Mouse (Mus musculus) forebrain, embryonic 13.5 days (tissue): ENCODE results near the gene Cemip. TPM values are rescaled to one million over a fixed set of nuclear protein-coding genes. Genes with fewer than 3 reads are reported as not detected.

Experiments
- ATAC-seq: fragments of 200-750 bp; cut with Nextera tagmentation; 2 replicates; pipeline ENCODE4 v1.8.0; 2017
- H3K27ac ChIP-seq: fragments of 300-500 bp; sonication (generic); 2 replicates; pipeline ENCODE4 v1.5.1; 2015; ENCODE audit warnings: inconsistent platforms, mild to moderate bottlenecking, moderate library complexity
- H3K27me3 ChIP-seq: fragments of 300-500 bp; sonication (generic); 2 replicates; pipeline ENCODE4 v1.6.1; 2015; ENCODE audit warnings: mild to moderate bottlenecking, inconsistent platforms
- H3K36me3 ChIP-seq: fragments of 300-500 bp; sonication (generic); 2 replicates; pipeline ENCODE4 v1.6.1; 2015; ENCODE audit warnings: mild to moderate bottlenecking, inconsistent platforms; ENCODE audit not compliant: poor library complexity, severe bottlenecking
- H3K4me1 ChIP-seq: fragments of 300-500 bp; sonication (generic); 2 replicates; pipeline ENCODE4 v1.6.1; 2015; ENCODE audit warnings: inconsistent platforms
- H3K4me2 ChIP-seq: fragments of 300-500 bp; sonication (generic); 2 replicates; pipeline ENCODE4 v1.6.1; 2015; ENCODE audit warnings: inconsistent platforms, mild to moderate bottlenecking, moderate library complexity
- H3K4me3 ChIP-seq: fragments of 300-500 bp; sonication (generic); 2 replicates; pipeline ENCODE4 v1.5.1; 2015; ENCODE audit warnings: mild to moderate bottlenecking, inconsistent platforms
- H3K9ac ChIP-seq: fragments of 300-500 bp; sonication (generic); 2 replicates; pipeline ENCODE4 v1.6.1; 2015; ENCODE audit warnings: mild to moderate bottlenecking, inconsistent platforms
- H3K9me3 ChIP-seq: fragments of 300-500 bp; sonication (generic); replicated peaks from 2 replicates; pipeline ENCODE4 v1.6.1; 2016; ENCODE audit warnings: inconsistent platforms
- WGBS: fragments of 180-500 bp; shearing (Covaris S2); methylation state at CpG from one replicate; pipeline ENCODE4 v1.1.7; 2015; 5-methylcytosine and 5-hydroxymethylcytosine counted together
- polyA plus RNA-seq: library from polyadenylated mRNA; unstranded; fragments of >200 nt; fragmentation: Nextera tagmentation; extraction: Ambion mirVana; gene quantifications from 2 replicates; pipeline ENCODE4 v1.2.1, GENCODE M21; 2015

Cemip gene
- polyA plus RNA-seq, 1 experiment from 2014 or later, result 0.81 TPM

GRCm38 (mm10) chr7:84018291-84019266 lies 67.7 kb downstream of the Cemip start:
- Histone ChIP-seq H3K27me3 (no peaks in the 10 kb centered on the region), H3K27ac (no peak overlapping the region), H3K9ac (no peak overlapping the region), H3K4me1 (peaks cover 8% of the 10 kb centered on the region; the same call in 1 of the 2 replicates), H3K36me3 (no peaks in the 10 kb centered on the region), H3K4me2 (no peak overlapping the region), H3K4me3 (no peak overlapping the region), H3K9me3 (no peaks in the 10 kb centered on the region)
- ATAC-seq, result no peak
- WGBS, result 77% methylated on average over 5 of the region's 5 CpGs

GRCm38 (mm10) chr7:84015050-84015449 lies 71.3 kb downstream of the Cemip start:
- Histone ChIP-seq H3K4me1 (peaks cover 8% of the 10 kb centered on the region; the same call in 1 of the 2 replicates), H3K9ac (no peak overlapping the region), H3K9me3 (no peaks in the 10 kb centered on the region), H3K4me2 (no peak overlapping the region), H3K4me3 (no peak overlapping the region), H3K27ac (no peak overlapping the region), H3K27me3 (no peaks in the 10 kb centered on the region), H3K36me3 (no peaks in the 10 kb centered on the region)
- WGBS, result 100% methylated on average over 1 of the region's 1 CpGs
- ATAC-seq, result no peak

GRCm38 (mm10) chr7:84013656-84014055 lies 72.6 kb downstream of the Cemip start:
- Histone ChIP-seq H3K36me3 (no peaks in the 10 kb centered on the region), H3K4me2 (no peak overlapping the region), H3K9me3 (no peaks in the 10 kb centered on the region), H3K4me3 (no peak overlapping the region), H3K27me3 (no peaks in the 10 kb centered on the region), H3K4me1 (peaks cover 8% of the 10 kb centered on the region; the same call in 1 of the 2 replicates), H3K27ac (no peak overlapping the region), H3K9ac (no peak overlapping the region)
- no peak for ATAC-seq
- 87% methylated on average over 4 of the region's 4 CpGs for WGBS

GRCm38 (mm10) chr7:84004357-84004756 lies 81.9 kb downstream of the Cemip start:
- H3K4me3 ChIP-seq, result no peak overlapping the region
- H3K27me3 ChIP-seq, result no peaks in the 10 kb centered on the region
- H3K4me1 ChIP-seq, result no peaks in the 10 kb centered on the region
- H3K9ac ChIP-seq, result no peak overlapping the region
- WGBS, result 68% methylated on average over 6 of the region's 6 CpGs
- no peak overlapping the region for H3K4me2 ChIP-seq
- no peaks in the 10 kb centered on the region for H3K36me3 ChIP-seq
- H3K27ac ChIP-seq, result no peak overlapping the region
- ATAC-seq, result no peak
- no peaks in the 10 kb centered on the region for H3K9me3 ChIP-seq

GRCm38 (mm10) chr7:84001516-84001915 lies 84.8 kb downstream of the Cemip start:
- Histone ChIP-seq H3K36me3 (no peaks in the 10 kb centered on the region), H3K9me3 (no peaks in the 10 kb centered on the region), H3K27me3 (no peaks in the 10 kb centered on the region), H3K4me2 (no peak overlapping the region), H3K27ac (peak overlapping the region; percentile 51), H3K4me1 (no peaks in the 10 kb centered on the region), H3K9ac (no peak overlapping the region), H3K4me3 (no peak overlapping the region)
- 73% methylated on average over 3 of the region's 3 CpGs for WGBS
- peak; percentile 70 for ATAC-seq

DNA sequence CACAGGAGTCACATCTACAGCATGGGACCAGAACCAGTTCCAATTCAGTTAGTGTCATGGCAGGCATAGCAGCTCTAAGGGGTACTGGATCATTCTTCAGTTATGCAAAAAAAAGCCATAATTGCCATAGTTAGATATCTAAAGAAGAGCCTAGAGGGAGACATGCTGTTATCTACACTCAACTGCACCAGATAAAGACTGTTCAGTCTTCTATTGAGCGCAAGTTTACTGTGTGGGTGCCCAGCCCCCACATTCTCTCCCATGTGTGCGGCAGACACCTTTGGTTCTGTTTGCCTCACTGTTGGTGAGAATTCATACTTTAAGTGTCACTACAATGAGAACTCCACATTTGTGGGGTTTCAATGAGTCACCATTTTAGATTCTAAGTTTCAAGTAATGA lies 85.6 kb downstream of the Cemip start:
- Histone ChIP-seq H3K27ac (no peak overlapping the region), H3K4me2 (no peak overlapping the region), H3K4me1 (no peaks in the 10 kb centered on the region), H3K27me3 (no peaks in the 10 kb centered on the region), H3K36me3 (no peaks in the 10 kb centered on the region), H3K4me3 (no peak overlapping the region), H3K9ac (no peak overlapping the region), H3K9me3 (no peaks in the 10 kb centered on the region)
- ATAC-seq, result no peak
- WGBS, result 93% methylated on average over 2 of the region's 2 CpGs

DNA sequence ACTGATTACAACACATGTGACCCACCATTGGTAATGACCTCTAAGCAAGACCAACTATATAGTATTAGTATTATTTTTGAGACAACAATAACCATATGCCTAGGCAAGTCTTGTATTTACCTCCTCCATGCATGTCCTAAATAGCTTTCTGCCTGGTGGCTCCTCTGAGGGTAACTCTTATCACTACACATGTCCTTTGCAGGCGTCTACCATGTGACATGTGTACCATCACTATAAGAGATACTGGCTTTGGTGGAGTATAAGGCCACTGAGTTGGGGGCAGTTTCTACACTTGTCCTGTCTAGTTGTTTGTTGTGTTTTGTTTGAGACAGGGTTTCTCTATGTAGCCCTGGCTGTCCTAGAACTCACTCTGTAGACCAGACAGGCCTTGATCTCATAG lies 86.7 kb downstream of the Cemip start:
- Histone ChIP-seq H3K36me3 (no peaks in the 10 kb centered on the region), H3K4me3 (no peak overlapping the region), H3K9ac (no peak overlapping the region), H3K4me1 (no peaks in the 10 kb centered on the region), H3K27me3 (no peaks in the 10 kb centered on the region), H3K27ac (no peak overlapping the region), H3K4me2 (no peak overlapping the region), H3K9me3 (no peaks in the 10 kb centered on the region)
- ATAC-seq, result no peak
- WGBS, result 84% methylated on average over 1 of the region's 1 CpGs

DNA sequence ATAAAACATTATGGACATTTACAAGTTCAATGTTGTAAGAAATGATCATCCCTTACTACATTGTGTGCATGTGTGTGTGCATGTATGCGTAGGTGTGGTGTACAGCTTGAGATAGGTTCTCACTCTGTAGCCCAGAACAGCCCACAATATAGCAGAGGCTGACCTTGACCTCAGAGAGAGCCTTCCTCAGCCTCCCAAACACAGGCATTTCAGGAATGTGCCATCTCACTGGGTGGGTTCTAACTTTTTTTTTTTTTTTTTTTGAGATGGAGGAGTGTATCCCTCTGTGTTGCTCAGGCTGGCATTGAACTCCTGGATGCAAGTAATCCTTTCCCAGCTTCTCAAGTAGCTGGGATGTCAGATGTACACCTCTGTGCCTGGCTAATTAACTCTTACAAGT lies 92.0 kb downstream of the Cemip start:
- H3K36me3 ChIP-seq, result no peaks in the 10 kb centered on the region
- no peaks in the 10 kb centered on the region for H3K4me1 ChIP-seq
- H3K9ac ChIP-seq, result no peak overlapping the region
- H3K27ac ChIP-seq, result no peak overlapping the region
- 89% methylated on average over 1 of the region's 1 CpGs for WGBS
- no peak overlapping the region for H3K4me2 ChIP-seq
- no peaks in the 10 kb centered on the region for H3K9me3 ChIP-seq
- H3K4me3 ChIP-seq, result no peak overlapping the region
- H3K27me3 ChIP-seq, result no peaks in the 10 kb centered on the region
- no peak for ATAC-seq

DNA sequence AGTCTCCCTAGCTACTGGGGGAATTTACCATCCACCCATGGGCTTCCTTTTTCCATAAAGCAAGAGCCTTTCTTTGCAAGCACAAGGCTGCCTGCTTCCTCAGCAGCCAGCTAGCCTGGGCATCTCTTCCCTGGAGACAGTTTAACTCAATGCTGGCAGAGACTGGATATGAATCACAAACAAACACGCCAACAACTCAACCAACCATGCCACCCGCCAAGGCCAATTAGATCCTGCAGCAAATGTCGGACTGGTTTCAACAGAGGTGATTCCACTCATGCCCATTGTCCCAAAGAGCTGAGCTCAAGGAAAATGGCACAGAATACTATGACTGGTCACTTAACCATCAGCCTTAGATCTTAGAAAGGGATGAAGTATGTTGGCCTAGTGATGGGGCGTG lies 97.0 kb downstream of the Cemip start:
- no peaks in the 10 kb centered on the region for H3K36me3 ChIP-seq
- no peak overlapping the region for H3K27ac ChIP-seq
- no peak overlapping the region for H3K4me3 ChIP-seq
- ATAC-seq, result no peak
- H3K4me2 ChIP-seq, result no peak overlapping the region
- WGBS, result 95% methylated on average over 4 of the region's 4 CpGs
- H3K4me1 ChIP-seq, result no peaks in the 10 kb centered on the region
- no peaks in the 10 kb centered on the region for H3K27me3 ChIP-seq
- no peak overlapping the region for H3K9ac ChIP-seq
- H3K9me3 ChIP-seq, result no peaks in the 10 kb centered on the region

DNA sequence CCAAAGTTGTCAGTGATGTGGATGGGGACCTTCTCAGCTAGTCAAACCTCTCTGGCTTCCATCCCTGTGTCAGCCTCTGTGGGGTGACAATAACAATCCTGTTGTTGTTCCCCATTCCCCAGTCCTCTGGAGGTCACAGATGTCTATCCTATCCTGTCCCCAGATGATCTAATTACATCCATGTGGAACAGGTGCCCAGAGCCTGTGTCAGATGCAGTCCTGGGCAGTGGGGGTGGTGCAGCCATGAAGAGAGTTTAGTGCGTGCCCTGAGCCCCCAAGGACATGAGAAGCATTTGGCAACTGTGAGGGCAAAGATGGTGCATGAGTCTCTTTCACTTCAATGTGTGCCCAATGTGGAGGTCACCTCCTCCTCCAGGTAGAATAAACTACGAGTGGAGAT lies 100.6 kb downstream of the Cemip start:
- no peak overlapping the region for H3K27ac ChIP-seq
- ATAC-seq, result no peak
- 79% methylated on average over 2 of the region's 2 CpGs for WGBS
- no peak overlapping the region for H3K9ac ChIP-seq
- no peaks in the 10 kb centered on the region for H3K9me3 ChIP-seq
- no peaks in the 10 kb centered on the region for H3K36me3 ChIP-seq
- no peaks in the 10 kb centered on the region for H3K27me3 ChIP-seq
- H3K4me2 ChIP-seq, result no peak overlapping the region
- H3K4me1 ChIP-seq, result no peaks in the 10 kb centered on the region
- no peak overlapping the region for H3K4me3 ChIP-seq

DNA sequence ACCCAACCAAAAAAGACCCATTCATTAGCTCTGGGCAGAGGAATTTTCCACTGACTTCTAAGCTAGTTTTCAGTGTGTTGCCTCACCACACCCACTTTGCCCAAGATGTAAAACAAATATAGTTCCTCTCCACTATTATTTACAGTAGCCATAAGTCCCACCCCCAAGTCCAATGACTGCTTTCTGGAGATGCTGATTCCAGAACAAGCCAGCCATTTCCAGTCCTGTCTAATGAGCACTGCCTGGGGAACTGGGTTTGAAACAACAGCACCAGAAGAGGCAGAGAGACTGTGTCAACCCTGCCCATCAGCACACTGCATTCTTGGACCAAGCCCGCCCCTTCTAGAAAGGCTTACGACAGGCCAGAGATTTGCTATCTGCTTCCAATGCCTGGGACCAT lies 103.7 kb downstream of the Cemip start:
- H3K36me3 ChIP-seq, result no peaks in the 10 kb centered on the region
- no peaks in the 10 kb centered on the region for H3K9me3 ChIP-seq
- no peak overlapping the region for H3K4me3 ChIP-seq
- no peak overlapping the region for H3K27ac ChIP-seq
- no peak overlapping the region for H3K9ac ChIP-seq
- H3K4me2 ChIP-seq, result no peak overlapping the region
- WGBS, result 90% methylated on average over 2 of the region's 2 CpGs
- no peaks in the 10 kb centered on the region for H3K27me3 ChIP-seq
- no peak for ATAC-seq
- no peaks in the 10 kb centered on the region for H3K4me1 ChIP-seq

DNA sequence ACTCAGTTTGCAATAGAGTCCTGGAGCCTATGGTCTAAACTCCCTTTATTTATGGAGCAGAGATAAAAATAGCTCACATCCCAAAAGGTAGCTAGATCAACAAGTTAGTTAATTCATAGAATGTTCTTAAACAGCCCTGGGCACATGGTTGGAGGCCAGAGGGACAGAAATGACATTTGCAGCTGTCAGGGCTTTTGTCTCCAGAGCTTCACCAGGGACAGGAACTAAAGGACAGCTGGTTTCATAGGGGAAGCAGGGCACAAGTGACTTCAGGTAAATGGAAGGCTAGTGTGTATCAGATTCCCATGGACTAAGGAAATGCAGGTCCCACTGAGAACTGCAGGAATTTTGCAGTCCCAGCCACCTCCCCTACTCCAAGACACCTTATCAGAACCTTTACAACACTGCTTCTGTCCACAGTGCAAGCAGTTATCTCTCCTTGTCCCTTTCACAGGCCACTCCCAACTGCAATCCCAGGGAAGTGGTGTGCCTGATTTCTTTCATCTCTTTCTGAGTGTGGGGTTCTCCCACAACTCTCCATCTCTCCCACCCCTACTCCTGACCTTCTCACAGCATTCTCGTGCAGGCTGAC lies 107.3 kb downstream of the Cemip start:
- Histone ChIP-seq H3K27me3 (no peaks in the 10 kb centered on the region), H3K4me2 (no peak overlapping the region), H3K36me3 (no peaks in the 10 kb centered on the region), H3K9ac (no peak overlapping the region), H3K27ac (no peak overlapping the region), H3K4me3 (no peak overlapping the region), H3K4me1 (no peaks in the 10 kb centered on the region), H3K9me3 (no peaks in the 10 kb centered on the region)
- no peak for ATAC-seq
- WGBS, result 78% methylated on average over 1 of the region's 1 CpGs
